Mouse (Mus musculus) olfactory bulb, adult 2 months (tissue): ENCODE measurements around the gene Ndrg2. TPM values are rescaled to one million over a fixed set of nuclear protein-coding genes. Genes with fewer than 3 reads are reported as not detected.

Source experiments
- H3K27ac ChIP-seq: fragments of 200-500 bp; 2 replicates; pipeline ENCODE4 v1.5.1; 2012; ENCODE audit warnings: low read depth, low read length; ENCODE audit not compliant: insufficient read depth
- H3K4me1 ChIP-seq: fragments of 200-500 bp; 2 replicates; pipeline ENCODE4 v1.6.1; 2012; ENCODE audit warnings: low read length; ENCODE audit not compliant: control insufficient read depth, insufficient read depth
- H3K4me3 ChIP-seq: fragments of 200-500 bp; 2 replicates; pipeline ENCODE4 v1.5.1; 2012; ENCODE audit warnings: mild to moderate bottlenecking, low read depth, low read length, moderate library complexity; ENCODE audit not compliant: insufficient read depth
- CTCF ChIP-seq: fragments of 200-500 bp; IDR thresholded peaks from 2 replicates; pipeline ENCODE4 v1.5.1; 2012; ENCODE audit warnings: low read depth, mild to moderate bottlenecking, low read length, moderate library complexity; ENCODE audit not compliant: insufficient read depth
- POLR2A ChIP-seq: fragments of 200-500 bp; IDR thresholded peaks from 2 replicates; pipeline ENCODE4 v1.6.1; 2012; ENCODE audit warnings: mild to moderate bottlenecking, low read depth, low read length, moderate library complexity; ENCODE audit not compliant: insufficient read depth
- WGBS: fragments of 180-500 bp; shearing (Covaris S2); methylation state at CpG from one replicate; pipeline ENCODE4 v1.1.7; 2018; 5-methylcytosine and 5-hydroxymethylcytosine counted together
- polyA plus RNA-seq: library from polyadenylated mRNA; stranded (reverse); fragments of >200 nt; gene quantifications from 2 replicates; pipeline ENCODE4 v1.2.4, GENCODE M21; 2012; ENCODE audit warnings: low replicate concordance; ENCODE audit not compliant: missing spikeins, insufficient read depth, insufficient read length

Ndrg2 gene
- 1,444 TPM in 1 of 2 replicates, not detected in the other for polyA plus RNA-seq

GRCm38 (mm10) chr14:51913960-51914762 lies at the start of gene Ndrg2:
Gene Ndrg2, minus strand, starts transcription at chr14:51914158.
- WGBS = 8% methylated on average over 23 of the region's 23 CpGs
- Histone ChIP-seq H3K4me3 (peak within 1 kb of the TSS; percentile 79), H3K4me1 (peaks cover 20% of the 10 kb centered on the region), H3K27ac (peak within 1 kb of the TSS; percentile 71)
- no peak for TF ChIP-seq POLR2A
- TF ChIP-seq CTCF = no peak

GRCm38 (mm10) chr14:51960316-51960715 lies 46.4 kb upstream of the Ndrg2 start:
- Histone ChIP-seq H3K4me1 (no peaks in the 10 kb centered on the region), H3K27ac (no peak overlapping the region), H3K4me3 (no peak overlapping the region)
- 78% methylated on average over 2 of the region's 2 CpGs for WGBS
- TF ChIP-seq CTCF (no peak), POLR2A (no peak)

GRCm38 (mm10) chr14:51943336-51943735 lies 29.4 kb upstream of the Ndrg2 start:
- TF ChIP-seq POLR2A = no peak
- TF ChIP-seq CTCF = no peak
- 64% methylated on average over 6 of the region's 6 CpGs for WGBS
- H3K4me3 ChIP-seq = no peak overlapping the region
- no peaks in the 10 kb centered on the region for H3K4me1 ChIP-seq
- no peak overlapping the region for H3K27ac ChIP-seq

GRCm38 (mm10) chr14:51942236-51942635 lies 28.3 kb upstream of the Ndrg2 start:
- 70% methylated on average over 7 of the region's 7 CpGs for WGBS
- H3K27ac ChIP-seq = no peak overlapping the region
- TF ChIP-seq POLR2A (no peak), CTCF (no peak)
- H3K4me1 ChIP-seq = no peaks in the 10 kb centered on the region
- no peak overlapping the region for H3K4me3 ChIP-seq

- 64% methylated on average over 9 of the region's 9 CpGs for WGBS
- TF ChIP-seq CTCF = no peak
- TF ChIP-seq POLR2A = no peak
These were observed 27.6 kb upstream of the Ndrg2 start for GRCm38 (mm10) chr14:51941577-51941976.

GRCm38 (mm10) chr14:51940944-51941560 lies 27.1 kb upstream of the Ndrg2 start:
- H3K27ac ChIP-seq = no peak overlapping the region
- 55% methylated on average over 8 of the region's 8 CpGs for WGBS
- no peaks in the 10 kb centered on the region for H3K4me1 ChIP-seq
- TF ChIP-seq POLR2A (no peak), CTCF (no peak)
- H3K4me3 ChIP-seq = no peak overlapping the region

More at GRCm38 (mm10) chr14:51941577-51941976, 27.6 kb upstream of the Ndrg2 start:
- Histone ChIP-seq H3K27ac (no peak overlapping the region), H3K4me1 (no peaks in the 10 kb centered on the region), H3K4me3 (no peak overlapping the region)

- H3K4me3 ChIP-seq = no peak overlapping the region
- TF ChIP-seq CTCF (no peak), POLR2A (no peak)
- H3K27ac ChIP-seq = no peak overlapping the region
- WGBS = 92% methylated on average over 9 of the region's 9 CpGs
- H3K4me1 ChIP-seq = no peaks in the 10 kb centered on the region
These were observed 25.0 kb upstream of the Ndrg2 start for GRCm38 (mm10) chr14:51939005-51939404.

GRCm38 (mm10) chr14:51932092-51933020 lies 18.4 kb upstream of the Ndrg2 start:
- no peak overlapping the region for H3K4me3 ChIP-seq
- no peak overlapping the region for H3K27ac ChIP-seq
- 82% methylated on average over 10 of the region's 10 CpGs for WGBS
- TF ChIP-seq CTCF (no peak), POLR2A (no peak)
- H3K4me1 ChIP-seq = peaks cover 7% of the 10 kb centered on the region; the same call in 1 of the 2 replicates
